Comparison of ENCODE assay signal across 31 mouse cellular contexts in genomic region chr7:119521816-119522215, GRCm38 (mm10). TPM values are rescaled to one million over a fixed set of nuclear protein-coding genes. Genes with fewer than 3 reads are reported as not detected.
A peak's percentile ranks its signal among the peaks of the same experiment; 100 is the strongest.
DNase-seq lines count a peak whose midpoint lies in the region; ATAC-seq and TF ChIP-seq lines count a peak whose summit lies in the region.
"Had no signal": no experiment of that assay in that cellular context is flagged by ENCODE, and none has a peak within 500 bp of the region (broad histone marks: within the 10 kb centered on the region; RNA-seq: fewer than 3 reads in every experiment).

No protein-coding gene starts in this region.

- WGBS in kidney, embryonic 14.5 days = 81% methylated on average over 3 of the region's 3 CpGs
- WGBS in liver, postnatal 0 days (ENCODE audit: insufficient replicate concordance) = 51% methylated on average over 3 of the region's 3 CpGs

- no peak for ATAC-seq in kidney, embryonic 14.5 days (ENCODE audit: low FRiP score, low TSS enrichment)
- peak; percentile 68 for ATAC-seq in liver, postnatal 0 days
- ATAC-seq: forebrain, embryonic 16.5 days; inflammation-experienced regulatory T-cells, adult 6 months; midbrain, embryonic 13.5 days had no signal

- no peaks in the 10 kb centered on the region for H3K36me3 ChIP-seq in kidney, embryonic 14.5 days (ENCODE audit: control insufficient read depth, insufficient read depth, low read length)
- H3K36me3 ChIP-seq in liver, postnatal 0 days (replicated peaks; ENCODE audit: insufficient read depth, low read length) = no peaks in the 10 kb centered on the region
- H3K36me3 ChIP-seq: hindbrain, embryonic 10.5 days; hindbrain, embryonic 15.5 days; limb, embryonic 10.5 days; limb, embryonic 15.5 days; midbrain, embryonic 13.5 days; neural tube, embryonic 13.5 days; stomach, embryonic 15.5 days had no signal

- peak; percentile 93 for DNase-seq in kidney, adult 11 months
- peak; percentile 19 for DNase-seq in liver, postnatal 0 days
- DNase-seq in liver = no peak
- peak; percentile 87 for DNase-seq in kidney, postnatal 14 days
- DNase-seq in frontal cortex, postnatal 36 days (ENCODE audit: low spot score in 2 of 2) = no peak
- DNase-seq in left cerebral cortex, adult 11 months (ENCODE audit: low spot score) = no peak
- DNase-seq: adrenal gland, postnatal 25 days; cerebellum, adult 18-20 months; gastrocnemius, postnatal 10 days; heart, postnatal 14 days; layer of hippocampus, postnatal 36 days; lung, adult 2 months; lung, postnatal 10 days; thymus, adult 18-20 months; thymus, postnatal 25 days had no signal

- H3K4me2 ChIP-seq in kidney, embryonic 14.5 days (replicated peaks; ENCODE audit: low read depth, low read length) = no peak overlapping the region
- no peak overlapping the region for H3K4me2 ChIP-seq in liver, postnatal 0 days (ENCODE audit: low read depth, low read length)
- H3K4me2 ChIP-seq: hindbrain, embryonic 15.5 days; limb, embryonic 15.5 days; midbrain, embryonic 13.5 days; neural tube, embryonic 13.5 days; stomach, embryonic 15.5 days had no signal

- H3K4me3 ChIP-seq in kidney, embryonic 14.5 days (ENCODE audit: low read length) = no peak overlapping the region
- H3K4me3 ChIP-seq in liver, postnatal 0 days (ENCODE audit: low read depth, low read length) = no peak overlapping the region
- H3K4me3 ChIP-seq: erythroblast, embryonic 14.5 days; hindbrain, embryonic 10.5 days; hindbrain, embryonic 15.5 days; limb, embryonic 10.5 days; limb, embryonic 15.5 days; midbrain, embryonic 13.5 days; neural tube, embryonic 13.5 days; stomach, embryonic 15.5 days had no signal

- H3K9ac ChIP-seq in kidney, embryonic 14.5 days (ENCODE audit: low read depth, low read length) = no peak overlapping the region
- no peak overlapping the region for H3K9ac ChIP-seq in liver, postnatal 0 days (replicated peaks)
- H3K9ac ChIP-seq: hindbrain, embryonic 15.5 days; limb, embryonic 15.5 days; midbrain, embryonic 13.5 days; neural tube, embryonic 13.5 days; stomach, embryonic 15.5 days had no signal

- TF ChIP-seq CTCF in liver, postnatal 0 days (IDR thresholded peaks at IDR 0.05; ENCODE audit: low read depth) = no peak

- H3K4me1 ChIP-seq in kidney, embryonic 14.5 days (ENCODE audit: control insufficient read depth, insufficient read depth, low read length) = no peaks in the 10 kb centered on the region
- peaks cover 6% of the 10 kb centered on the region; the same call in 1 of the 2 replicates for H3K4me1 ChIP-seq in liver, postnatal 0 days (ENCODE audit: insufficient read depth)
- H3K4me1 ChIP-seq: hindbrain, embryonic 10.5 days; hindbrain, embryonic 15.5 days; limb, embryonic 10.5 days; limb, embryonic 15.5 days; midbrain, embryonic 13.5 days; stomach, embryonic 15.5 days had no signal

- TF ChIP-seq EP300 in liver, postnatal 0 days (IDR thresholded peaks at IDR 0.05; ENCODE audit: low read depth) = no peak

- H3K27ac ChIP-seq in kidney, embryonic 14.5 days (ENCODE audit: low read depth, low read length) = no peak overlapping the region
- no peak overlapping the region for H3K27ac ChIP-seq in liver, postnatal 0 days (ENCODE audit: low read depth)
- H3K27ac ChIP-seq: hindbrain, embryonic 10.5 days; hindbrain, embryonic 15.5 days; limb, embryonic 10.5 days; limb, embryonic 15.5 days; macrophage; midbrain, embryonic 13.5 days; neural tube, embryonic 13.5 days; stomach, embryonic 15.5 days had no signal

- no peaks in the 10 kb centered on the region for H3K9me3 ChIP-seq in kidney, embryonic 14.5 days (ENCODE audit: control insufficient read depth, low read length)
- H3K9me3 ChIP-seq in liver, postnatal 0 days (ENCODE audit: low read length) = no peaks in the 10 kb centered on the region
- H3K9me3 ChIP-seq: hindbrain, embryonic 10.5 days; hindbrain, embryonic 15.5 days; limb, embryonic 10.5 days; limb, embryonic 15.5 days; midbrain, embryonic 13.5 days; neural tube, embryonic 13.5 days; stomach, embryonic 15.5 days had no signal

- H3K27me3 ChIP-seq in kidney, embryonic 14.5 days (ENCODE audit: control insufficient read depth, insufficient read depth, low read length) = no peaks in the 10 kb centered on the region
- H3K27me3 ChIP-seq in liver, postnatal 0 days (ENCODE audit: insufficient read depth, low read length) = no peaks in the 10 kb centered on the region
- H3K27me3 ChIP-seq: limb, embryonic 15.5 days; midbrain, embryonic 13.5 days; neural tube, embryonic 13.5 days; stomach, embryonic 15.5 days had no signal

RNA-seq across cellular contexts. Expression of gene Pdilt, which starts 1.5 kb away (rescaled TPM):
- not detected in 2 replicates for polyA plus RNA-seq in kidney, embryonic 14.5 days (2014; fragmentation: Nextera tagmentation; extraction: Ambion mirVana)
- 0.06 and 0.14 TPM in 2 replicates for polyA plus RNA-seq in liver, postnatal 0 days (2015; fragmentation: Nextera tagmentation; extraction: Ambion mirVana)
- polyA plus RNA-seq: embryonic facial prominence, embryonic 14.5 days; erythroblast, embryonic 14.5 days; forebrain, embryonic 11.5 days; forebrain, embryonic 16.5 days; heart, embryonic 14.5 days; hindbrain, embryonic 10.5 days; inflammation-experienced regulatory T-cells, adult 6 months; limb, embryonic 10.5 days; limb, embryonic 15.5 days; lung, adult 2 months; macrophage; stomach, embryonic 15.5 days had no signal

RNA-seq across cellular contexts. Expression of gene Acsm5, which starts 2.6 kb away (rescaled TPM):
- 0.11 and 0.19 TPM in 2 replicates for polyA plus RNA-seq in kidney, embryonic 14.5 days (2014; fragmentation: Nextera tagmentation; extraction: Ambion mirVana)
- polyA plus RNA-seq in liver, postnatal 0 days (2015; fragmentation: Nextera tagmentation; extraction: Ambion mirVana) = 2.2 and 2.5 TPM in 2 replicates
- polyA plus RNA-seq: brain, embryonic 14.5 days; erythroblast, embryonic 14.5 days; forebrain, embryonic 11.5 days; forebrain, embryonic 16.5 days; heart, embryonic 14.5 days; hindbrain, embryonic 10.5 days; hindbrain, embryonic 15.5 days; inflammation-experienced regulatory T-cells, adult 6 months; limb, embryonic 10.5 days; limb, embryonic 15.5 days; macrophage; midbrain, embryonic 13.5 days; neural tube, embryonic 13.5 days had no signal

RNA-seq across cellular contexts. Expression of gene Acsm2, which starts 32.3 kb away (rescaled TPM):
- polyA plus RNA-seq in kidney, embryonic 14.5 days (2014; fragmentation: Nextera tagmentation; extraction: Ambion mirVana) = 4.6 and 10.4 TPM in 2 replicates
- polyA plus RNA-seq in liver, postnatal 0 days (2015; fragmentation: Nextera tagmentation; extraction: Ambion mirVana) = 0.15 TPM in 1 of 2 replicates, not detected in the other
- polyA plus RNA-seq: brain, embryonic 14.5 days; embryonic facial prominence, embryonic 14.5 days; erythroblast, embryonic 14.5 days; forebrain, embryonic 11.5 days; forebrain, embryonic 16.5 days; heart, embryonic 14.5 days; hindbrain, embryonic 10.5 days; inflammation-experienced regulatory T-cells, adult 6 months; limb, embryonic 10.5 days; limb, embryonic 15.5 days; lung, adult 2 months; macrophage; midbrain, embryonic 13.5 days; neural tube, embryonic 13.5 days; stomach, embryonic 15.5 days had no signal

RNA-seq across cellular contexts. Expression of gene Umod, which starts 42.7 kb away (rescaled TPM):
- 1.2 and 1.7 TPM in 2 replicates for polyA plus RNA-seq in kidney, embryonic 14.5 days (2014; fragmentation: Nextera tagmentation; extraction: Ambion mirVana)
- not detected in 2 replicates for polyA plus RNA-seq in liver, postnatal 0 days (2015; fragmentation: Nextera tagmentation; extraction: Ambion mirVana)
- polyA plus RNA-seq: brain, embryonic 14.5 days; erythroblast, embryonic 14.5 days; forebrain, embryonic 11.5 days; forebrain, embryonic 16.5 days; heart, embryonic 14.5 days; hindbrain, embryonic 10.5 days; hindbrain, embryonic 15.5 days; inflammation-experienced regulatory T-cells, adult 6 months; limb, embryonic 10.5 days; limb, embryonic 15.5 days; macrophage; midbrain, embryonic 13.5 days; neural tube, embryonic 13.5 days; stomach, embryonic 15.5 days had no signal

Comparison
In these comparisons a context has a peak if more than half of its experiments do, and no peak if none do; other contexts are left out.
1. DNase-seq: peak in kidney, adult 11 months (single experiment), liver, postnatal 0 days (single experiment) and kidney, postnatal 14 days (single experiment); none in liver (single experiment), frontal cortex, postnatal 36 days (0 of 2) and left cerebral cortex, adult 11 months (single experiment).